Mouse (Mus musculus): Measurements from ENCODE around the gene Eif5.

GRCm38 (mm10) chr12:111539041-111539345, 1.2 kb downstream of the Eif5 start:
- TF ChIP-seq CEBPB (IDR thresholded peaks at IDR 0.05; ENCODE audit: low read depth) (no peak), CTCF (IDR thresholded peaks at IDR 0.05; ENCODE audit: control insufficient read depth, insufficient read depth, insufficient read length) (no peak), MAX (IDR thresholded peaks at IDR 0.05) (no peak), USF1 (IDR thresholded peaks at IDR 0.05; ENCODE audit: low read depth) (no peak), MYOG (IDR thresholded peaks at IDR 0.05; ENCODE audit: control insufficient read depth, extremely low read depth, insufficient read length) (no peak), MYOD1 (IDR thresholded peaks at IDR 0.05; ENCODE audit: control insufficient read depth, insufficient read length, low read depth) (no peak)
